Mouse (Mus musculus) brain, embryonic 14.5 days (tissue): ENCODE results near the gene Kbtbd4.

Experiments
- CTCF ChIP-seq: fragments of 200-500 bp; IDR thresholded peaks from 2 replicates; pipeline ENCODE4 v1.5.1; 2012; ENCODE audit warnings: inconsistent platforms, mild to moderate bottlenecking, moderate library complexity, borderline replicate concordance; ENCODE audit not compliant: insufficient read depth, insufficient read length; ENCODE audit errors: extremely low read depth
- POLR2A ChIP-seq: fragments of 200-500 bp; IDR thresholded peaks from 2 replicates; pipeline ENCODE4 v1.6.1; 2012; ENCODE audit warnings: mild to moderate bottlenecking, inconsistent platforms, borderline replicate concordance; ENCODE audit not compliant: poor library complexity, insufficient read depth, insufficient read length, severe bottlenecking; ENCODE audit errors: extremely low read depth

DNA sequence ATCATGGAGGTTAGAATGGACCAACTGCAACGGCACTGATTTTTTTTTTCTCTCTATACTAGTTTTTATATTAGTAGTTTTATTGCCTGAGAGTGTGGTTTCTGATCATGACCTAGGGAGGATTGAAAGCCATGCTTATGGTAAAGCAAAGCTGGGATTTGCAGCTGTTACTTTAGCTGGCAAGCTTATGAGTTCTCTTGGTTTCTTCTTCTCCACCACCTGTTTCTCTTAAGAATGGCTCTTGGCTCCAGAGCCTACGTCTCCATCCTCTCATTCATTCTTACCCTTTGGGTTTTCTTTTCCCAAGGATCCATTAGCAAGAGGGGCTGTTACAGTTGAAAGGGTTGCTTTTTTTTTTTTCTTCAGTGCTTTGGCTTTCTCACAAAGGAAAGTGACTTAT, 37.2 kb downstream of the Kbtbd4 start:
- no peak for TF ChIP-seq CTCF
- no peak for TF ChIP-seq POLR2A
